ENCODE assay signal across 8 mouse cellular contexts in the genomic region with DNA sequence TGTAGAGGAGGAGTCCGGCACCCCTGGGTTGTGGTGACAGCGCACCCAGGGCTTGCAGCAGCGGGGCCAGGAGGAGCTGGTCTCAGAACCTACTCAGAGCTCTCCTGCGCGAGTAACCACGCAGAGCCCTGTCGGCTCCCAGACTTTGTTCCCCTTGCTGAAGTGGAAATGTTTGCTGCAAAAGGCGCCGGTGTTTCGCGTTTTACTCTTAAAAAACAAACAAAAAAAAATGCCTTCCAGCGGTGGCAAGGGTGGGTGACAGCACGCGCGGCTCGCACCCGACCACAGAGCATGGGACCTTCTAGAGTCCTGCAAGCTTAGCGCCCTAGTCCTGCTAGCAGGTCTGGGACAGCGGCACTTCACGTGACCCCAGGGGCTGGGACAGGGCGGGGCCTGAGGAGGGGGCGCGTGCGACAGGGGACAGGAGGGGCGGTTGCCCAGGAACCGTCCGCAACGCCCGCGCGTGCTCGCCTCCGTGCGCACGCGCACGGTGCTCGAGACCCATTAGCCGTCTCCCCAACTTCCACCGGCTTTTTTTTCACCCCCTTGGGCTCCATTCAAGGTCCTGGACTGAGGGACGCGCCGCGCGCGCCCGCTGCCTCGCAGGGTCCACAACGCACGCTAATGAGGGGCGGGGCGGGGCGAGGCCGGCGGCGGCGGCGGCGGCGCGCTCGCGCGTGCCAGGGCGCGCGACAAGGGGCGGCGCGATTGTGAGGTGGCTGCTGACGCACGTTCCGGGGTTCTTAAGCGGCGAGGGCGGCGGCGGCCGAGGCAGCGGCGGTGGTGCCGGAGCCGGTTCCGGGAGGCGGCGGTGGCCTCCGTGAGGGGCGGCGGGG. TPM values are rescaled to one million over a fixed set of nuclear protein-coding genes. Genes with fewer than 3 reads are reported as not detected.
A peak's percentile ranks its signal among the peaks of the same experiment; 100 is the strongest.
DNase-seq lines count a peak whose midpoint lies in the region; ATAC-seq lines count a peak whose summit lies in the region.

A gene (plus strand): TSS at position 691 of the 836 bp plus-strand sequence.

- peaks cover 30% of the 10 kb centered on the region for H3K27me3 ChIP-seq in embryonic facial prominence, embryonic 13.5 days
- peaks cover 17% of the 10 kb centered on the region for H3K27me3 ChIP-seq in kidney, embryonic 14.5 days (ENCODE audit: control insufficient read depth, insufficient read depth, low read length)
- no peaks in the 10 kb centered on the region for H3K27me3 ChIP-seq in limb, embryonic 15.5 days

- H3K27ac ChIP-seq in embryonic facial prominence, embryonic 13.5 days, result peak within 1 kb of the TSS; percentile 93
- peak within 1 kb of the TSS; percentile 90 for H3K27ac ChIP-seq in kidney, embryonic 14.5 days (ENCODE audit: low read depth, low read length)
- peak within 1 kb of the TSS; percentile 97 for H3K27ac ChIP-seq in limb, embryonic 15.5 days

- H3K36me3 ChIP-seq in embryonic facial prominence, embryonic 13.5 days, result no peaks in the 10 kb centered on the region
- H3K36me3 ChIP-seq in kidney, embryonic 14.5 days (ENCODE audit: control insufficient read depth, insufficient read depth, low read length), result no peaks in the 10 kb centered on the region
- no peaks in the 10 kb centered on the region for H3K36me3 ChIP-seq in limb, embryonic 15.5 days

- H3K4me1 ChIP-seq in embryonic facial prominence, embryonic 13.5 days, result peaks cover 13% of the 10 kb centered on the region
- H3K4me1 ChIP-seq in kidney, embryonic 14.5 days (ENCODE audit: control insufficient read depth, insufficient read depth, low read length), result no peaks in the 10 kb centered on the region
- H3K4me1 ChIP-seq in limb, embryonic 15.5 days, result peaks cover 9% of the 10 kb centered on the region

- peak within 1 kb of the TSS; percentile 87 for H3K9ac ChIP-seq in embryonic facial prominence, embryonic 13.5 days
- peak within 1 kb of the TSS; percentile 80 for H3K9ac ChIP-seq in kidney, embryonic 14.5 days (ENCODE audit: low read depth, low read length)
- peak within 1 kb of the TSS; percentile 77 for H3K9ac ChIP-seq in limb, embryonic 15.5 days

- under 1% methylated on average over 60 of the region's 89 CpGs for WGBS in embryonic facial prominence, embryonic 13.5 days
- WGBS in kidney, embryonic 14.5 days, result under 1% methylated on average over 51 of the region's 89 CpGs
- under 1% methylated on average over 78 of the region's 89 CpGs for WGBS in limb, embryonic 15.5 days

- no peaks in the 10 kb centered on the region for H3K9me3 ChIP-seq in embryonic facial prominence, embryonic 13.5 days
- no peaks in the 10 kb centered on the region for H3K9me3 ChIP-seq in kidney, embryonic 14.5 days (ENCODE audit: control insufficient read depth, low read length)
- no peaks in the 10 kb centered on the region for H3K9me3 ChIP-seq in limb, embryonic 15.5 days

- peak within 1 kb of the TSS; percentile 95 for H3K4me2 ChIP-seq in embryonic facial prominence, embryonic 13.5 days
- H3K4me2 ChIP-seq in kidney, embryonic 14.5 days (replicated peaks; ENCODE audit: low read depth, low read length), result peak within 1 kb of the TSS; percentile 99
- H3K4me2 ChIP-seq in limb, embryonic 15.5 days, result peak within 1 kb of the TSS; percentile 97

- peak; percentile 88 for ATAC-seq in embryonic facial prominence, embryonic 13.5 days (ENCODE audit: insufficient number of reproducible peaks, insufficient read depth, low FRiP score, low TSS enrichment, low read depth)
- peak; percentile 96 for ATAC-seq in kidney, embryonic 14.5 days (ENCODE audit: low FRiP score, low TSS enrichment)
- peak; percentile 90 for ATAC-seq in limb, embryonic 15.5 days (ENCODE audit: insufficient number of reproducible peaks, low FRiP score, low TSS enrichment, low read depth)

- DNase-seq in 3134 (ENCODE audit: extremely low read depth, insufficient read length, low spot score), result peak; percentile 95
- DNase-seq in adrenal gland, postnatal 25 days, result peak; percentile 97
- DNase-seq in heart, adult 9 months (ENCODE audit: low spot score in 2 of 2), result peak; percentile 98
- peak; percentile 70 to 79 for DNase-seq in monocyte, adult 2 months (ENCODE audit: low read depth in 1 of 2, low spot score in 2 of 2)
- DNase-seq in spleen, postnatal 36 days (ENCODE audit: low spot score in 2 of 2), result peak; percentile 90

- H3K4me3 ChIP-seq in embryonic facial prominence, embryonic 13.5 days, result peak within 1 kb of the TSS; percentile 81
- peak within 1 kb of the TSS; percentile 78 for H3K4me3 ChIP-seq in kidney, embryonic 14.5 days (ENCODE audit: low read length)
- H3K4me3 ChIP-seq in limb, embryonic 15.5 days, result peak within 1 kb of the TSS; percentile 89

RNA-seq across cellular contexts. Expression of the gene that starts here (rescaled TPM):
- 25.7 and 35.5 TPM in 2 replicates for total RNA-seq in adrenal gland, postnatal 25 days (2021)
- polyA plus RNA-seq in embryonic facial prominence, embryonic 13.5 days (2015; fragmentation: Nextera tagmentation; extraction: Ambion mirVana), result 2.0 and 2.2 TPM in 2 replicates
- polyA plus RNA-seq in kidney, embryonic 14.5 days (2014; fragmentation: Nextera tagmentation; extraction: Ambion mirVana), result 0.60 and 1.1 TPM in 2 replicates
- polyA plus RNA-seq in limb, embryonic 15.5 days (2015; fragmentation: Nextera tagmentation; extraction: Ambion mirVana), result 6.0 and 6.3 TPM in 2 replicates

Comparison
In these comparisons a context has a peak if more than half of its experiments do, and no peak if none do; other contexts are left out.
1. Peak in every context shown above with its lines: DNase-seq, ATAC-seq, H3K4me3 ChIP-seq and H3K27ac ChIP-seq.